Mouse (Mus musculus): ENCODE data around the gene Prkca. TPM values are rescaled to one million over a fixed set of nuclear protein-coding genes. Genes with fewer than 3 reads are reported as not detected.

The Prkca gene
- polyA plus RNA-seq, 2 experiments: 2.5 to 3.8 TPM

- Histone ChIP-seq H3K27ac (no peak overlapping the region), H3K9ac (replicated peaks) (no peak overlapping the region), H3K4me3 (ENCODE audit: insufficient read depth in 1 of 2, low read depth in 2 of 2, low read length in 2 of 2) (no peak overlapping the region), H3K9me3 (ENCODE audit: control insufficient read depth, low read length) (no peaks in the 10 kb centered on the region), H3K27me3 (ENCODE audit: control insufficient read depth, insufficient read depth, low read length) (no peaks in the 10 kb centered on the region), H3K4me1 (replicated peaks; ENCODE audit: control insufficient read depth in 2 of 2, insufficient read depth in 2 of 2, low read length in 1 of 2) (peaks cover 8 to 32% of the 10 kb centered on the region in 2 experiments), H3K4me2 (ENCODE audit: low read depth) (no peak overlapping the region), H3K36me3 (replicated peaks; ENCODE audit: control insufficient read depth, insufficient read depth, low read depth) (no peaks in the 10 kb centered on the region)
- ATAC-seq (ENCODE audit: insufficient read depth): no peak
- 18% methylated on average over 2 of the region's 2 CpGs for WGBS (ENCODE audit: insufficient replicate concordance)
- no peak for DNase-seq (ENCODE audit: low read depth in 3 of 3, low spot score in 3 of 3)
- no peak for TF ChIP-seq CTCF (IDR thresholded peaks at IDR 0.05; ENCODE audit: low read depth)
- no peak for TF ChIP-seq EP300 (IDR thresholded peaks at IDR 0.05; ENCODE audit: low read depth)
These were observed 100.1 kb downstream of the Prkca start for GRCm38 (mm10) chr11:108243633-108244032.

- TF ChIP-seq EP300 (IDR thresholded peaks at IDR 0.05; ENCODE audit: low read depth) (no peak), CTCF (IDR thresholded peaks at IDR 0.05; ENCODE audit: low read depth) (no peak)
These were observed 102.7 kb downstream of the Prkca start for GRCm38 (mm10) chr11:108240924-108241498.

GRCm38 (mm10) chr11:108239173-108239572, 104.6 kb downstream of the Prkca start:
- Histone ChIP-seq H3K4me2 (ENCODE audit: low read depth) (no peak overlapping the region), H3K9ac (replicated peaks) (no peak overlapping the region), H3K4me3 (ENCODE audit: insufficient read depth in 1 of 2, low read depth in 2 of 2, low read length in 2 of 2) (no peak overlapping the region), H3K27ac (no peak overlapping the region), H3K9me3 (ENCODE audit: control insufficient read depth, low read length) (no peaks in the 10 kb centered on the region), H3K36me3 (replicated peaks; ENCODE audit: control insufficient read depth, insufficient read depth, low read depth) (no peaks in the 10 kb centered on the region), H3K4me1 (replicated peaks; ENCODE audit: control insufficient read depth in 2 of 2, insufficient read depth in 2 of 2, low read length in 1 of 2) (peaks cover 0 to 20% of the 10 kb centered on the region in 2 experiments; a peak in 3 of 4 replicates), H3K27me3 (ENCODE audit: control insufficient read depth, insufficient read depth, low read length) (no peaks in the 10 kb centered on the region)
- DNase-seq (ENCODE audit: low read depth in 3 of 3, low spot score in 3 of 3): no peak
- ATAC-seq (ENCODE audit: insufficient read depth): no peak
- WGBS (ENCODE audit: insufficient replicate concordance): 56% methylated on average over 4 of the region's 4 CpGs
- TF ChIP-seq EP300 (IDR thresholded peaks at IDR 0.05; ENCODE audit: low read depth) (no peak), CTCF (IDR thresholded peaks at IDR 0.05; ENCODE audit: low read depth) (no peak)

More at GRCm38 (mm10) chr11:108240924-108241498, 102.7 kb downstream of the Prkca start:
- ATAC-seq (ENCODE audit: insufficient read depth) (no peak), DNase-seq (ENCODE audit: low read depth in 3 of 3, low spot score in 3 of 3) (no peak)
- 75% methylated on average over 11 of the region's 11 CpGs for WGBS (ENCODE audit: insufficient replicate concordance)
- Histone ChIP-seq H3K9ac (replicated peaks) (no peak overlapping the region), H3K4me1 (replicated peaks; ENCODE audit: control insufficient read depth in 2 of 2, insufficient read depth in 2 of 2, low read length in 1 of 2) (peaks cover 0 to 17% of the 10 kb centered on the region in 2 experiments; a peak in 3 of 4 replicates), H3K4me3 (ENCODE audit: insufficient read depth in 1 of 2, low read depth in 2 of 2, low read length in 2 of 2) (no peak overlapping the region), H3K27me3 (ENCODE audit: control insufficient read depth, insufficient read depth, low read length) (no peaks in the 10 kb centered on the region), H3K27ac (no peak overlapping the region), H3K4me2 (ENCODE audit: low read depth) (no peak overlapping the region), H3K9me3 (ENCODE audit: control insufficient read depth, low read length) (no peaks in the 10 kb centered on the region), H3K36me3 (replicated peaks; ENCODE audit: control insufficient read depth, insufficient read depth, low read depth) (no peaks in the 10 kb centered on the region)

- Histone ChIP-seq H3K36me3 (replicated peaks; ENCODE audit: control insufficient read depth, insufficient read depth, low read depth) (no peaks in the 10 kb centered on the region), H3K27ac (no peak overlapping the region), H3K9ac (replicated peaks) (no peak overlapping the region), H3K4me1 (replicated peaks; ENCODE audit: control insufficient read depth in 2 of 2, insufficient read depth in 2 of 2, low read length in 1 of 2) (peaks cover 0 to 16% of the 10 kb centered on the region in 2 experiments; a peak in 2 of 4 replicates), H3K4me3 (ENCODE audit: insufficient read depth in 1 of 2, low read depth in 2 of 2, low read length in 2 of 2) (no peak overlapping the region), H3K9me3 (ENCODE audit: control insufficient read depth, low read length) (no peaks in the 10 kb centered on the region), H3K27me3 (ENCODE audit: control insufficient read depth, insufficient read depth, low read length) (no peaks in the 10 kb centered on the region), H3K4me2 (ENCODE audit: low read depth) (no peak overlapping the region)
- WGBS (ENCODE audit: insufficient replicate concordance): 39% methylated on average over 10 of the region's 10 CpGs
- no peak for DNase-seq (ENCODE audit: low read depth in 3 of 3, low spot score in 3 of 3)
- TF ChIP-seq EP300 (IDR thresholded peaks at IDR 0.05; ENCODE audit: low read depth): no peak
- TF ChIP-seq CTCF (IDR thresholded peaks at IDR 0.05; ENCODE audit: low read depth): no peak
- no peak for ATAC-seq (ENCODE audit: insufficient read depth)
These were observed 106.8 kb downstream of the Prkca start for GRCm38 (mm10) chr11:108236754-108237428.

GRCm38 (mm10) chr11:108236195-108236594, 107.5 kb downstream of the Prkca start:
- DNase-seq (ENCODE audit: low read depth in 3 of 3, low spot score in 3 of 3): no peak
- ATAC-seq (ENCODE audit: insufficient read depth): no peak
- no peaks in the 10 kb centered on the region for H3K36me3 ChIP-seq (replicated peaks; ENCODE audit: control insufficient read depth, insufficient read depth, low read depth)
- H3K4me1 ChIP-seq (replicated peaks; ENCODE audit: control insufficient read depth in 2 of 2, insufficient read depth in 2 of 2, low read length in 1 of 2): peaks cover 0 to 18% of the 10 kb centered on the region in 2 experiments; a peak in 2 of 4 replicates
- 36% methylated on average over 2 of the region's 2 CpGs for WGBS (ENCODE audit: insufficient replicate concordance)
- no peak overlapping the region for H3K4me2 ChIP-seq (ENCODE audit: low read depth)
- H3K4me3 ChIP-seq (ENCODE audit: insufficient read depth in 1 of 2, low read depth in 2 of 2, low read length in 2 of 2): no peak overlapping the region
- no peak overlapping the region for H3K9ac ChIP-seq (replicated peaks)
- no peaks in the 10 kb centered on the region for H3K9me3 ChIP-seq (ENCODE audit: control insufficient read depth, low read length)
- no peak overlapping the region for H3K27ac ChIP-seq
- TF ChIP-seq CTCF (IDR thresholded peaks at IDR 0.05; ENCODE audit: low read depth) (no peak), EP300 (IDR thresholded peaks at IDR 0.05; ENCODE audit: low read depth) (no peak)
- no peaks in the 10 kb centered on the region for H3K27me3 ChIP-seq (ENCODE audit: control insufficient read depth, insufficient read depth, low read length)
